Mouse (Mus musculus): ENCODE measurements around the gene Chd1l.
A peak's percentile ranks its signal among the peaks of the same experiment; 100 is the strongest.

Gene Chd1l

DNA sequence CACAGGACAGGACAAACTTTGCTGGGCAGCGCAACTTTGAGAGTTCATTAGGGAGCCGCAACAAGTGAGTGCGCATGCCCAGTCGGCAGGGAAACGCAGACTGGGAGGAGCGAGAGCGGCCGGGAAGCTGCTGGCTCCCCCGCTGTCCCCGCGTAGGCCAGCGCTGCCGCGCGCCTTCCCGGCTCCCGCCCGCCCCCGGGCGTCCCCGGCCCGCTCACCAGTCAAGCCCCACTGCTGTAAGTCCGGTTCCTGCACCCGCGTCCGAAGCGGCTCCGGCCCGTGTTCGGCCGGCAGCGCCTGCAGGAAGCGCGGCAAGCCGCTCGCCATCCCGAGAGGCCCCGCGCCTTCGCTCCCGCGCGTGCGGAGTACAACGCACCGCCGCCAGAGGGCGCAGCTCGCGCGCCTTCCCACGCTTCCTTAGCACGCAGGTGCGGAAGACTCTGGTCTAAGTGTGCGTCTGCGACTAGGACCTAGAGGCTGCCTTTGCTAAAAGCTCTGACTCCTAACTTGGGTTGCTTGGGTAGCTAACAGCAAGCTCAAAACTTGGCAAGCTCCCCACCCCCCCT, at the start of gene Chd1l:
Chd1l (minus strand) TSS at position 359 of the 566 bp plus-strand sequence.
- DNase-seq (ENCODE audit: low read depth, low spot score) = peak; percentile 96

DNA sequence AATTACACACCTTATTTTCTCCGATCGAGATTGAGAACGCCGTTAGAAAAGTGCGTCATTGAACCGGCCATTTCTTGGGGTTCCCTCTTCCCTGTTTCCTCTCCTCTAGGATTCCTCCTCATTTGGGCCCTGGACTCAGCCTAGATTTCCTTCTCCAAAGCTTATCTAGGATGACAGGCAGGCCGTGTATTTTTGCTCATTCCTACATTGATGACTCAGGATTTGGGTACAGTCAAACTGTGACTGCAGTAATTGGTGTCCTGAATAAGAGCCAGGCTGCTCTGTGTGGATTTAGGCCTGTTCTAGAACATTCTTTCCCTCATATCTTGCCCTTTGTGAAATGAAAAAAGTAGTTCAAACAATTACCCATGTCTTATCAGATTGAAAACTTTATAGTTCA, 49.7 kb upstream of the Chd1l start:
- DNase-seq (ENCODE audit: low read depth, low spot score) = no peak

DNA sequence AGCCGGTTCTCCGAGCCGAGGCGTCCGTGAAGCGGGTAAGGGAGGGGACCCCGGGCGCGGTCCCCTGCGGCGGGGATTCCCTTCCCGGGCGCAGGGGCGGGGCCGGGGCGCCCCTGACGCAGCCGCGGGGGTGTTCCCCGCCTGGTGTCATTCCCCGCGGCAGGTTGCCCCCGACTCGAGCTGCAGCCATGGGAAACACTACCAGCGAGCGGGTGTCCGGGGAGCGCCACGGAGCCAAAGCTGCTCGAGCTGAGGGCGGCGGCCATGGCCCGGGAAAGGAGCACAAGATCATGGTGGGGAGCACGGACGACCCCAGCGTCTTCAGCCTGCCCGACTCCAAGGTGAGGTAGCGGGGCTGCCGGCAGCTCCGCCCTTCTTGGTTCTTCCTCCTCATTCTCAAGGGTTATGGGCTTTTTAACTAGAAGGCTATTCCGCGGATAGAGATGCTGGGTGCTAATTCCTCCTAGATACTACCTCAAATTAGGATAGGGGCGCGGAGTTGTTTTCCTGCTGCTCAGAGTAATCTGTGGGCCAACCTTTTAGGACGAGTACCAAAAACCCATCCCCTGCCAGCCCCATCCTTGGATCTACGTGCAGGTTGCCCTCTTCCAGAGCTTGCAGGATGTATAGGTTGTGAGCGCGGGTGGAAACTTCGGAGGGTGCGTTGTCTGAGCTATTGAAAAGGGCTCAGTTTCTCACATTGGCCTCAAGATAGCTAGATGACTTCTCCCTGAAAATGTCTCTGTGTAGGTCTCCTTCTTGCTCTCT, 48.6 kb upstream of the Chd1l start:
- peak; percentile 79 for DNase-seq (ENCODE audit: low read depth, low spot score)

DNA sequence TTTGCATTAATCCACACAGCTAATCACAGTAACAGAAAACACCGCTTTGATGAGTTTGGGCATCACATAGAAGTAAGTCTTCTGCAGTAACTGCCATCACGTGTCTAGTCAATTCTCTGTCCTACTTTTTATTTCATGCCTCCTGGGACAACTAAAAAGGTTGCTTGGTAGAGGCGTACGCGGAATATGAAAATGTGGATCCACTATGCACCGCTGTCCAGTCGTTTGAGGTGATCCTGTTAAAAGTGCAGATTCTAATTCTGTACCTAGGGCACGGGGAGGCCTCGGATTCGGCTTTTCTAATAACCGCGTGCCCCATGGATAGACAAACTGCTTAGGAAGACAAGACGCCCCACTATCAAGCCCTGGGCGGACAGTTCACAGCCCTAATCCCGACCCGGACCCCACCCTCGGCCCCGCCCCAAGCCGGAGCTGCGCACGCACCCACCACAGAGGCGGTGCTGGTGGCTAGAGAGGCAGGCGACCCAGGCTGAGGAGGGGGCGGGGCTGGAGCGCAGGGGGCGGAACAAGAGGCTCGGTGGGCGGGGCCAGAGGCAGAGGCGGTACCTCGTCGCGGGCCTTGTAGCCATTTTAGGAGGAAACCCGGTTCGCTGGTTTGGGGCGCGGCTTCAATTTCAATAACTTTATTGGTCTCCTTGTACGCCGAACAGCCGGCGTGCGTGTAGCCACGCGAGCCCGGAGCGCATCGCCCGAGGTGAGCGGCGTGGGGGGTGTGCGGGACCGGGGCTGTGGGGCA, 47.8 kb upstream of the Chd1l start, which contains the start of gene Prkab2:
Prkab2 (plus strand) TSS at position 539 of the 757 bp plus-strand sequence.
- peak; percentile 98 for DNase-seq (ENCODE audit: low read depth, low spot score)

DNA sequence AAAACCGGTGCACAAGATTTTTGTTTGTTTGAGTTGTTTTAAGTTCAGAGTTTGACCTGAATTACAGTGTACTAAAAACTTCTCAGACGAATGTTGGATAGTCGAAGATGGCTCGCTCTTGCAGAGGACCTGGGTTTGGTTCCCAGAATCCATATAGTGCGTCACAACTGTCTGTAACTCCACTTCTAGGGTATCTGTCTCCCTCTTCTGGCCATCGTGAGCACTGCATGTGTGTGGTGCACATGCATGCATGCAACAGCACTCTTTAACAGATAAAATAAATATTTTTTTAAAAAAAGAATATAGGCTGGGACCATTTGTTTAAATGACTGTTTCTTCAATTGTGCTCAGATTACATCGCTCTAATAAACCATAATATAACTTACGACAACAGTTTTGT, 44.9 kb upstream of the Chd1l start:
- DNase-seq (ENCODE audit: low read depth, low spot score) = peak; percentile 80

DNA sequence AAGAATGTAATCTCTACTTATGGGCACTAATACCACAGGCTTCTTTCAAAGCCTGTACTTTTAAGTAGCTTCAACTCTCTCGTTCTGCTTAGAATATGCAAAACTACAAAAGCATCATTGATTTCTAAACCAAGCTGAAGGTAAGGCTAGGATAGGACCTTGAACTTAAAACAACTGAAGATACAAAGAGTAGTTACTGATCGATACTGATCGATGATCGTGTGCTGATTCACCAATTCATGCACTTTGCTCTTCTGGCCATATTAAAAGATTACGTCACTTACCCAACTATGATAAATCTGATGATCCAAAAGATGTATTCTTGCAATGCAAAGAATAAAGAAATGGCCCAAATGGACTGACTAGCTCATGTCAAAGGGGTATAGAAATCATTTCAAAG, 43.8 kb upstream of the Chd1l start:
- no peak for DNase-seq (ENCODE audit: low read depth, low spot score)

DNA sequence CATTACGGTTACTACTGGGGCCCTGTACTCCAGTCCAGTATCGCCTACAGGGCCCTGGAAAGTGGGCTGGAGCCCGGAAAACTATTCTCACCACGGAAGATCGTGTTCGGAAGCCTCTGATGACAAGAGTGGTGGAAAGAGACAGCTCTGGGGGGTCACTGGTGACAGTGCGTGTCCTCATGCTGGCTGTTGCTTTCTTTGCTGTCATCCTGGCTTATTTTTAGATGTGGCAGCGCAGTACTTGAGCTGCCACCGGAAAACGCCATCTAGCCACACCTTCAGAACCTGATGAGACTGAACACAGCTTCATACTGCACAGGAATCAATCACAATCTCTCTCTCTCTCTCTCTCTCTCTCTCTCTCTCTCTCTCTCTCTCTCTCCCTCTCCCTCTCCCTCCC, 41.6 kb upstream of the Chd1l start:
- no peak for DNase-seq (ENCODE audit: low read depth, low spot score)

DNA sequence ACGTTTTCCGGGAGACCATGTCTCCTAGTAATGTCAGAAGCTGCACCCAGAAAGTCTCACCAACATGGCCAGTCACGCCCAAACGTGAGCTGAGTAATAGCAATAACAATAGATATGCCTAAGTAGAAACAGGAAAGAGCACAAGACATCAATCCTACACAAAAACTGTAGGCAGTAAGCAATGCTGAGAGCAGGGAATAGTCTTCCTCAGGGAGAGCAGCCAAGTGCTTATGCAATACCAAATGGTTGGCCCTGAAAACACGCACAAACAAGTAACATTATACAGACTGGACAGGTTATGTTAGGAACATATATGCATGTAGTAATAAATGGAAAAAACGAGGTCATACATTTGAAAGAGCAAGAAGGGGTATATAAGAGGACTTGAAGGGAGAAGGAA, 39.5 kb upstream of the Chd1l start:
- DNase-seq (ENCODE audit: low read depth, low spot score) = no peak

DNA sequence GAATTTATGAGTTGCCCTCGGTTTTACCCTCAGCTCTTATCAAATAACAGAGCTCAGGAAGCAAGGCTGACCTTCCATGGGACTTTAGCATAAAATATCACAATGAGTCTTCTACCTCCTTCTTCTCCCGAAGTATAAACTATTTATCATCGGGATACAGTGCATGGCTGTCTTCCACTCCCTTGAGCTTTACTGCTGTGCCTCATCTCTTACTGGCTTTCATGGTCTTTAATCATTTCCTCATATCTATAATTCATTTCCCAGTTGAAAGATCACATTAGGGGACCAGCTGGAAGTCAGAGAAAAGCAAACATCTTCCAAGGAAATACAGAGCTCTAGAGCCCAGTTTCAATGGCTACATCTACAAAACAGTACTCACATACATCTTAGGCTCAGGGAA, 39.0 kb upstream of the Chd1l start:
- DNase-seq (ENCODE audit: low read depth, low spot score) = no peak

DNA sequence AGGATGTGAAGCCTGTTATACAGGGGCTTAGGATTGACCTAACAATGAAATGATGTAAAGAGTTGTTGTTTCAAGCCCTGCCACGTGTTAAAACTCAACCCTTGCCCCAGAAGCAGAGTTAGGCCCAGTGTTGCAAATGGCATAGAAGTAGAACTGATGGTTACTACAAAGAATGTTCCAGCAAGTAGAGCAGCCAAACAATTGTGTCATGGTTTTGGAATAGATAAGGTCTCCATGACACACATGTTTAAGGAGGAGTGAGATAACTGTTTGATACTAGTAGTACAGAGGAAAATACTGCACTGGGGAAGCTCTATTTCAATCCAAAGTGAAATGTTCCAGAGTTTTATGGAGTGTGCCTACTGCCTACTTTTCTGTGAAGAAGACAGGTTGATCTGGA, 38.5 kb upstream of the Chd1l start:
- no peak for DNase-seq (ENCODE audit: low read depth, low spot score)

DNA sequence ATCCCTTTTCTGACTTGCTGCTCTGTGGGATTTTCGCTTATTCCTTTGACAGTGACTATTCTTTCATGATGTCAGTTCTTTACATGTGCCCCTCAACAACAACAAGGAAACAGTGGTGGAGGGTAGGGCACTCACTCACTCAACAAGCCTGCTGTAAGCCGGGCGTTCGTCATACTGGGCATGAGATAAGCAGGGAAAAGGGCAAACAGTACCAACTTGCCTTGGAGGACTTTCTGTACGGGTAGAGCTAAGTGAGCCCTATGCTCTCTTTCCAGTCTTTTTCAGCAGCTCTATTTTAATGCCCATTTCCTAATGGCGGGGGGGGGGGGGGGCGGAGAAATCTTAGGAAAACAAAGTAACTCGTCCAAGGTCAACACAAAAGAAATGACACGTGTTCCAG, 32.0 kb upstream of the Chd1l start:
- no peak for DNase-seq (ENCODE audit: low read depth, low spot score)

DNA sequence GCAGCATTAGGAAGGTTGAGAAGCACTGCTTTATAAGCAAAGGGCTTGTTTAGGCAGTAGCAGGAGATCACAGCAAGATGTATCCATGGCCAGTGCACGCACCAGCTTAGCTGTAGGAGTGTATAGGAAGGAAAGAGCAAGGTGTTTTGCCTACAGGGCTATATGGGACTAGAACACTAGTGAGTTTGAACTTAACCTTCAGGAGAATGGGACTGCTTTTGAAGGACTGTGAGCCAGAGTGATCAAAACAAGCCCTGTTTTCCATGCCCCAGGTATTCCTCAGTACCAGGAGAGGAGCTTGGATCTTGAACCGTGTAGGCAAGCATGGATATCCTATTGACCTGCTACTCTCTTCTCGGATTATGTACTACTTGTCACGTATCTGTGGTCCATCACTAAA, 31.4 kb upstream of the Chd1l start:
- DNase-seq (ENCODE audit: low read depth, low spot score) = no peak

DNA sequence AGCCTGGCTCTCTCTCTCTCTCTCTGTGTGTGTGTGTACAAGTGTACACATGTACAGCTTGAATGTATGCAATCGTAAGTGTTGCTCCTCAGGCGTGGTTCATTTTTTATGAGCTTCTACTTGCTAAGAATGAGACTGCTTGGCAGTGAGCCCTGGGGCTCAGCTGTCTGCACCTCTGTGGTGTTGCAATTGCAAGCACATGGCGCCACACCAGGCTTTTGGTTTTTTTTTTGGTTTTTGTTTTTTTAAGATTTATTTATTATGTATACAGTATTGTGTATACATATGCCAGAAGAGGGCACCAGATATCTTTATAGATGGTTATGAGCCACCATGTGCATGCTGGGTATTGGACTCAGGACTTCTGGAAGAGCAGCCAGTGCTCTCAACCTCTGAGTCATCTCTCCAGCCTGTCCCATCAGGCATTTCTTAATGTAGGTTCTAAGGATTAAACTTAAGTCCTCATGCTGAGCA, 24.3 kb upstream of the Chd1l start:
- no peak for DNase-seq (ENCODE audit: low read depth, low spot score)

DNA sequence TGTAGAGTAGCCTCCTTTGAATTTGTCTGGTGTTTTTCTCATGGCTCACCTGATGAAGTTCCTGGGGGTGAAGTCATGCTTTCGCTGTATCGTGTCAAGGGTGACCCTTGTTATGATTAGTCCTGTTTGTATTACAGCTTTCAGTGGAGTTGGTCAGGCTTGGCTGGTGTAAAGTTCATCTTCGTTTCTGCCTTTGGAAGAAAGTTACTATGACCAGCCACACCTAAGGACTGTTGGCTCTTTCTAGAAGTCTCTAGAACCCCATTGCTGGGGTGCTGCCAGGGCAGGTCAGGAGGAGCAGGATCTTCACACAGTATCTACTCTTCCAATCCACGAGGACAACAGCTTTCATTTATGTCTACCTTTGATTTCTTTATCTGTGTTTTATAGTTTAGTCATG, 23.5 kb upstream of the Chd1l start:
- DNase-seq (ENCODE audit: low read depth, low spot score) = no peak

DNA sequence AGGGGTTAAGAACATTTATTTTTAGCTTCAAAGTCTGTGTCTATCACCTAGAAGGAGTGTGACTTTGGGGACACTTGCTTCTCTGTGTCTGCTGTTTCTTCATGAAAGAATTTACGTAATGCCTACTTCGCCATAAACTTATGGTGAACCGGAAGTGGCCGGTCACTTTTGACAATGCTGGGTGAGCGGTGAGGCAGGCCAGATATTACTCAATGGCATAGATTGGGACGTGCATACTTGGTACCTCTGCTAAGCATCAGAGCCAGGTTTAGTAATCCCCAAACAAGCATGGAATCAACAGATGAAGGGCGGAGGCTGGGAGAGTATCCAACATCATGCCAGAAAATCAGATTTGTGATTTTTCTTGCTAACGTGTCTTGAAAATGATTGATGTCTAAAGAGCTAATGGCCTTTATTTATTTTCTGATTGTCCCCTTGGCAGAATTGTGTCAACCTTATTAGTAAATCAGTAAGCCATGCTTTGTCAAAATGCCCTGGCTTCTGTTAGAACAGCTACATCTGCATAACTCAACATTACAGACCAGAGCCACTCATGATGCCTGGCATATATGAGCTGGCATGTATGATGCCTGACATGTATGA, 21.4 kb upstream of the Chd1l start:
- no peak for DNase-seq (ENCODE audit: low read depth, low spot score)

DNA sequence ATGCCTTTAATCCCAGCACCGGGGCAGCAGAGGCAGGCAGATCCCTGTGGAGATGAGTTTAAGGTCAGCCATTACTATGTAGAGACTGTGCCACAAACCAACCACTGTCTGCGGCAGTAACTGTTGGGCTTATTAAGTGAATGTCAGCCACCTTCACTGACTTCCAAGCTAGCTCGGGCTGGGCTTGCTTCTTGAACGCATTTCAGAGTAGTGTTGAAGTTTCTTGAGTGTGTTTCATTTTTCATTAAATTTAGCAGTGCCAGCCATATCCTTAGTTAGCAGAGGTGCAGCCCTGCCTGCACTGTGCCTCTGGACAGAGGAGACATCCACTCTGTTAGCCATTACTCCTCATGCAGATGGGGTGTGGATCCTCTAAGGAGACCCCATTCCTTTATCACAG, 20.7 kb upstream of the Chd1l start:
- no peak for DNase-seq (ENCODE audit: low read depth, low spot score)

DNA sequence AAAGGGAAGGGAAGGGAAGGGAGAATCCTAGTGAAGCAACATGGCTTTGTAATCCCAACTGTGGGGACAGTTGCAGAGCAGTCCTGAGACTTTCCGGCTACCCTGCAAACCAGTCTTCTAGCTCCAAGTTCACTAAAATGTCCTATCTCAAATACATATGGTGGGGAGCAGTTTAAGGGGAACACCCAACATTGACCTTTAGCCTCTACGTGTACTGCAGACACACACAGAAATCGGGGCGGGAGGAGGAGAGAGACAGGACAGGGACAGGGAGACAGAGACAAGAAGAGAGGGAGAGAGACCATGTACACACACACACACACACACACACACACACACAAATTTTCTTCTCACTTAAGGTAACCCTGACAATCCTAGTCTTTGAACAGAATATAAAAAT, 19.9 kb upstream of the Chd1l start:
- DNase-seq (ENCODE audit: low read depth, low spot score) = no peak

DNA sequence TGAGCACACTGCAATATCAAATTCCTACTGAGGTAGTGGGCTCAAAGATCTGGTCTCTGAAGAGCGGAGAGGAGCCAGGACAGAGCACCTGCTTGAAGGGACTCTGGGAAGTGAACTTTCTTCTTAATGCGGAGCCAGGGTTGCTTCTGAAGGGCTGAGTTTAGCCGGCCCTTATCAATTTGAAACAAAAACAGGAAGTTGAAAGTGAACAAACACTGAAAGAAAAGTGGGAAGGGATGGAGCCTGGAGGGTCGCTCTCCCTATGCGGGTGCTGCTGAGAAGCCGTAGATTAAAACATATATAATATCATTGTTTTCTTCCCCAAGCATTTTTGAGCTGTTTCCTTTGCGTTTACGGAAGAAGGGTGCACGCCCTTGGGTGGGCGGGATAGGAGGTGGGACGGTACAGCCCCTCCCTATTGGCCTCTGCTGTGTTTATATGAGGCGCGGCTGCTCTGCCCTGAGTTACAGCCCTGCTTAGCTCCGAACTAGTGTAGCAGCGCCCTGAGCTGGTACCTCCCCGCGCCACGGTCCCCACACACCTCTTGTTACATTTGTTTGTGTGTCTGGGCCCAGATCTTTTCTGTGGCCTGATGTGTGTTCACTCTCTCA, 18.5 kb upstream of the Chd1l start, which contains the start of gene Fmo5:
Fmo5 (plus strand) TSS at position 414 of the 611 bp plus-strand sequence.
- peak; percentile 69 for DNase-seq (ENCODE audit: low read depth, low spot score)

DNA sequence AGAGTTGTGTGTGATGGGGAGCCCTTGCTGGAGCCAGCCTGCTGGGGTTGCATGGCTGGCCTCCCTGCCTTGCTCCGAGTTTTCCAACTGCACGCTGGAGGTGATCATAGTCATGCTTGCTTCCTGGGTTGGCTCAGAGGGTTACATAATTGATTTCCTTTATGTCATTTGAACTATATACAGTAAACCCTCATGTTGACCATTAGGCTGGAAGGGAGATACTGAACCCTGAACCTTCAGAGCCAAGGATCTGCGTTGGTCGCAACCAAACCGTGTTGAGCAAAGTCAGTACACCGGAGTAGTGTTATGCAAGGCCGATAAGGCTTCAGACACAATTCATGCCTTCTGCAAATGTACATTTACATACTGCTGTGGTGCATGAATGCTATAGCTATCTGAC, 17.9 kb upstream of the Chd1l start:
- no peak for DNase-seq (ENCODE audit: low read depth, low spot score)

DNA sequence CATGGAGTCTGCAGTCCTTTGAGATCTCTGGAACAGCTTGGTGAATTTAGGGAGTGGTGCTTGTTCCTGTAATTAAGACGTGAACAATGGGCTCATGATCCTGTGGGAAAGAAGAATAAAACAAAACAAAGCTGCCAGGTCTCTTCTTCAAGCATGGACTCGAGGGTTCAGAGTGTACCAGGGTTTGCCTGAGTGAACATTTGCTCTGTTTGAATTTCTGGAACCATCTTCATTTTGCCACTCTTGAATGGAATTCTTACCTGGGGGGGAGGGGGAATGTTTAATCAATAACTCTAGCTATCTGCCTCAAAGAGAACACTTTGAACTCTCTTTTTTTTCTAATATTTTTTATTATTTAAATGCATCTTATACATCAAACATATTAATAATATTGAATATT, 14.6 kb upstream of the Chd1l start:
- peak; percentile 8 for DNase-seq (ENCODE audit: low read depth, low spot score)

DNA sequence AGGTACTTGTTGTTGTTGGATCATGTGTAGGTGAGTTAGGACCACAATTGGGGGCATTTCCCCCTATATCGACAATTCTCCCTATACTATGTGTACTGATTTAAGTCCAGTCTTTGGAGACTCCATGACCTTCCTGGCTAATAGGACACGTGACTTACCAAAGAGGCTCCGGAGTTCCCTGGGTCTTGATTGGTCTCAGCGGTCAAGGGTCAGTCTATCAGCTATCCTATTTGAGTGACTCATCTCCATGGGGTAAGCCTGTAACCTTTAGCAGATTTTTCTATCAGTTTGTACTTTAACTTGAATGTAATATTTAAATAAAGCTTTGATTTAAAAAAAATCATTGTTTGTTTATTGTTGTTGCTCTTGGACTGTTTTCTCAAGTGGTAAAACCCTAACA, 10.7 kb upstream of the Chd1l start:
- no peak for DNase-seq (ENCODE audit: low read depth, low spot score)

DNA sequence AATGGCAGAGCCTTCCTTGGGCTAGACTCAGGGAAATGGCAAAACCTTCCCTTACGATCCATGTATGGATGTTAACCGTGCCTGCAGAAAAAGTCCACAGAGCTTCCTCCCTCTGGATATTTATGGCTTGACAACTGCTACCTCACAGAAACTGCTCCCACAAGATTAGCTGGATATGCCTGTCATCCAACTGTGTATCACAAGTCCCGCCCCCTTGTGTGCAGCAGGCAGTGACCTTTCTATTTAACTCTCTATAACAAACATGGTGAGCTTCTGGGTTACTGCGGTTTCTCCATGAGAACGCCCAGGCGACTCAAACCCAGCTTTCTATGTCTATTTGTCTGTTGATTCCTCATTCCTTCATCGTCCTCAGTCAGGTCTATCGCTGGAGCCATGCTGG, 7.9 kb upstream of the Chd1l start:
- no peak for DNase-seq (ENCODE audit: low read depth, low spot score)
